Mouse (Mus musculus) lung, embryonic 16.5 days (tissue): ENCODE measurements around the gene Mrto4. TPM values are rescaled to one million over a fixed set of nuclear protein-coding genes. Genes with fewer than 3 reads are reported as not detected.

Experiments used
- ATAC-seq: fragments of 200-750 bp; cut with Nextera tagmentation; 2 replicates; pipeline ENCODE4 v1.8.0; 2017; ENCODE audit warnings: low read depth, mild to moderate bottlenecking, moderate library complexity
- H3K27ac ChIP-seq: fragments of 300-500 bp; sonication (generic); 2 replicates; pipeline ENCODE4 v1.5.1; 2014; ENCODE audit warnings: mild to moderate bottlenecking, control low read depth, low read length
- H3K27me3 ChIP-seq: fragments of 300-500 bp; sonication (generic); 2 replicates; pipeline ENCODE4 v1.6.1; 2014; ENCODE audit warnings: low read depth, low read length, mixed read lengths; ENCODE audit not compliant: control insufficient read depth, insufficient read depth
- H3K36me3 ChIP-seq: fragments of 300-500 bp; sonication (generic); 2 replicates; pipeline ENCODE4 v1.6.1; 2014; ENCODE audit warnings: low read length; ENCODE audit not compliant: control insufficient read depth, insufficient read depth
- H3K4me1 ChIP-seq: fragments of 300-500 bp; sonication (generic); replicated peaks from 2 replicates; pipeline ENCODE4 v1.6.1; 2014; ENCODE audit warnings: low read length, mixed read lengths; ENCODE audit not compliant: control insufficient read depth, insufficient read depth
- H3K4me2 ChIP-seq: fragments of 300-500 bp; sonication (generic); 2 replicates; pipeline ENCODE4 v1.6.1; 2014; ENCODE audit warnings: low read depth, low read length, control low read depth
- H3K4me3 ChIP-seq: fragments of 300-500 bp; sonication (generic); 2 replicates; pipeline ENCODE4 v1.5.1; 2014; ENCODE audit warnings: mild to moderate bottlenecking, low read length, control low read depth
- H3K9ac ChIP-seq: fragments of 300-500 bp; sonication (generic); 2 replicates; pipeline ENCODE4 v1.6.1; 2014; ENCODE audit warnings: low read length, control low read depth
- H3K9me3 ChIP-seq: fragments of 300-500 bp; sonication (generic); 2 replicates; pipeline ENCODE4 v1.6.1; 2016; ENCODE audit warnings: low read length; ENCODE audit not compliant: control insufficient read depth
- WGBS: fragments of 180-500 bp; shearing (Covaris S2); extraction: QIAGEN DNeasy Blood & Tissue Kit; methylation state at CpG from one replicate; pipeline ENCODE4 v1.1.7; 2014; 5-methylcytosine and 5-hydroxymethylcytosine counted together
- polyA plus RNA-seq: library from polyadenylated mRNA; unstranded; fragments of >200 nt; fragmentation: Nextera tagmentation; extraction: Ambion mirVana; gene quantifications from 2 replicates; pipeline ENCODE4 v1.2.1, GENCODE M21; 2015

Gene Mrto4
- polyA plus RNA-seq, 1 experiment from 2014 or later = 89.6 TPM

DNA sequence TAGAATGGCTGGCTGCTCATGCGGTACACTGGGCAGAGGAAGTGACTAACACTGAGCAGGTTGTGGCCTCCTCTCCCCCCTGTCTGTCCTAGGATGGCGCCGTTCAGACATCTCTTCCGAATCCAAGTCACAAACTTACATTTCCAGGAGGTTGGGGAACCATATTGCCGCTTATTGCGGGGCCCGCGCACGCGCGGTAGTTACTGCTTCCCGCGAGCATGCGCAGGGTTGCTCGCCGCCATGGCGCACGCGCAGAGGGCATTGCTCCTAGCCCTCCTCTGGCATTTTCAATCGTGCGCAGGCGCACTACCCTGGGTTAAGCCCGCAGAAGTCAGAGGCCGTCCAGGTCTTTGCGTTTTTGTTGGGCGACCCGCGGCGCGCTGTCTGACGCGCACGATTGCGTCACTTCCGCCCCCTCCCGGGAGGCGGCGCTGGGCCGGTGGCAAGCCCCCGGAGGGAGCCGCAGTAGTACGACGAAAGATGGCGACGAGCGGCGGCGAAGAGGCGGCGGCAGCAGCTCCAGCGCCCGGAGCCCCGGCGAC lies 27.9 kb upstream of the Mrto4 start:
- Histone ChIP-seq H3K27ac (peak overlapping the region; percentile 91), H3K4me3 (peak overlapping the region; percentile 76), H3K27me3 (no peaks in the 10 kb centered on the region), H3K36me3 (peaks cover 9% of the 10 kb centered on the region), H3K9me3 (no peaks in the 10 kb centered on the region), H3K4me1 (peaks cover 17% of the 10 kb centered on the region), H3K4me2 (peak overlapping the region; percentile 87), H3K9ac (peak overlapping the region; percentile 94)
- under 1% methylated on average over 54 of the region's 54 CpGs for WGBS
- ATAC-seq = peak; percentile 98

DNA sequence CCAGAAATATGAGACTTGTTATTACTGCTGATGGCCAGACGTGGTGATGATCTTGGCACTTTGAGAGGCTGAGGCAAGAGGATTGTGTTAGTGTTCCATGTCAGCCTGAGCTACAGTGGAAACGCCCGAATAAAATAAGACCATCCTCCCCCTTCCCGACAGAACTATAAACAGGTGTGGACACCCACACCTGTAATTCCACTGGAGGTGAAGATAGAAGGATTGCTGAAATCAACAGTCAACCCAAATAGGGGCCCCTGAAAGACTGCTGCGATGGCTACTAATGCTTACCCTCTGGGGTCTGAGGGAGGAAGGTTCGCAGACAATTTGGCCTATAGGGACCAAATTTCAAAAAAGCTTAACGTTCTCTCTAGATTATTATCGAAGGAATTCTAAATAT lies 27.3 kb upstream of the Mrto4 start:
- Histone ChIP-seq H3K4me2 (peak overlapping the region; percentile 87), H3K27ac (peak overlapping the region; percentile 91), H3K9me3 (no peaks in the 10 kb centered on the region), H3K4me1 (peaks cover 17% of the 10 kb centered on the region), H3K9ac (peak overlapping the region; percentile 94), H3K27me3 (no peaks in the 10 kb centered on the region), H3K4me3 (peak overlapping the region; percentile 76), H3K36me3 (peaks cover 10% of the 10 kb centered on the region)
- ATAC-seq = no peak
- 9% methylated on average over 8 of the region's 8 CpGs for WGBS

- H3K4me3 ChIP-seq = no peak overlapping the region
- no peaks in the 10 kb centered on the region for H3K27me3 ChIP-seq
- no peak overlapping the region for H3K4me2 ChIP-seq
- WGBS = 81% methylated on average over 10 of the region's 10 CpGs
- no peak overlapping the region for H3K9ac ChIP-seq
- H3K27ac ChIP-seq = no peak overlapping the region
- H3K4me1 ChIP-seq = no peaks in the 10 kb centered on the region
- ATAC-seq = no peak
- peaks cover 43% of the 10 kb centered on the region for H3K36me3 ChIP-seq
- no peaks in the 10 kb centered on the region for H3K9me3 ChIP-seq
Observed at GRCm38 (mm10) chr4:139373531-139373930, 21.2 kb upstream of the Mrto4 start.

DNA sequence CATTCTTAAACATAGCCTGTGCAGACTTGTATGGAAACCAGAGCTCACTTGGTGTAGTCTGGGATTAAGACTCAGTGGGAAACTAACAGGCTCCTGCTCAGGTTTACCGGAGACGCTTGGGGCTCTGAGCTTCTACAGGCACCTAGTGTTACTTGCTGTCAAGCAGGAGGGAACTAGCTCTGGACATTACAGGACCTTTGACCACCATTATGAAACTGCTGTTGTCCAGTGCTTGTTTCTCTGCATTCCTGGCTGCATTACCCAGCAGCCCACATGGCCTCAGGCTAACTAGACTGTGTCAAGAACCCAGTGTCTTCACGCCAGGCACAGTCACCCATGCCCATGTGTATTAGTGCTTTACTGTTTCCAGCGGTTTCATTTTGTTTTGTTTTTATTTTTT lies 20.8 kb upstream of the Mrto4 start:
- no peaks in the 10 kb centered on the region for H3K9me3 ChIP-seq
- no peak overlapping the region for H3K4me3 ChIP-seq
- no peaks in the 10 kb centered on the region for H3K27me3 ChIP-seq
- H3K36me3 ChIP-seq = peaks cover 46% of the 10 kb centered on the region
- no peak overlapping the region for H3K4me2 ChIP-seq
- 93% methylated on average over 4 of the region's 4 CpGs for WGBS
- H3K4me1 ChIP-seq = no peaks in the 10 kb centered on the region
- ATAC-seq = no peak
- no peak overlapping the region for H3K27ac ChIP-seq
- no peak overlapping the region for H3K9ac ChIP-seq

DNA sequence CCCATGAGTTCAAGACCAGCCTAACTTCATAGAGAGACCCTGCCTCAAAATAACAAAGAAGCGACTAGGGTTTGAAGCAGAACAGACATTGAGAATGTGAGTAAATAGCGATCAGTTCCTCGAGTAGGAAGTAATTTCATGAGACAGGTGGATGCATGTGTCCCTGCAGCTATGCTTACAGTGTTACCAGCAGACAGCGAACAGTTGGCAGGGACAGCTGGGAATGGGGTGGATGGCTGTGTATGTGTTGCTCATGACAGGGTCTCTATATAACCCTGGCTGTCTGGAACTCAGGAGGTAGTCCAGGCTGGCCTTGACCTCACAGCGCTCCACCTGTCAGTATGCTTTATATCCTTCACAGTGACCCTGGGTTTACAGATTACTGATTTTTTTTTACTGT lies 15.7 kb upstream of the Mrto4 start:
- Histone ChIP-seq H3K4me2 (no peak overlapping the region), H3K9ac (no peak overlapping the region), H3K27me3 (no peaks in the 10 kb centered on the region), H3K27ac (no peak overlapping the region), H3K4me3 (no peak overlapping the region), H3K9me3 (no peaks in the 10 kb centered on the region), H3K4me1 (no peaks in the 10 kb centered on the region), H3K36me3 (peaks cover 68% of the 10 kb centered on the region)
- WGBS = 90% methylated on average over 5 of the region's 5 CpGs
- no peak for ATAC-seq

DNA sequence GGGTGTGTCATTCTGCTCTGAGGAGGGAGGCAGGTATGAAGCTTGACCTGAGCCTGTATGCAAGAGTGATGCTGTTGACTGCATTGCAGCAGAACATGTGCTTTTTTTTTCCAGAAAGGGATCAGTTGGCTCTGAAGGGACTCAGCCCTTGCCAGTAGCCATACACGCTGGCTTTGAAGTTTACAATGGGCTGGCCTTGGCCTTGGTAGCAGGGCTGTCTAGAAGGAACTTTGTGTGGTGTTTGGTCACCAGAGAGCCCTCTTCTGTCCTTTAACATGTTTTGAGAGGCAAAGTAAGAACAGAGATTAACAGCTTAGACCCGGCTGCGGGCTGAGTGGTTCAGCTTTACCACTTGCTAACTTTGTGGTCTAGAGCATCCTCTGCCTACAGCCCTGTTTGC lies 15.0 kb upstream of the Mrto4 start:
- Histone ChIP-seq H3K27me3 (no peaks in the 10 kb centered on the region), H3K27ac (no peak overlapping the region), H3K36me3 (peaks cover 74% of the 10 kb centered on the region), H3K4me1 (no peaks in the 10 kb centered on the region), H3K9ac (no peak overlapping the region), H3K4me2 (no peak overlapping the region), H3K9me3 (no peaks in the 10 kb centered on the region), H3K4me3 (no peak overlapping the region)
- no peak for ATAC-seq
- WGBS = 97% methylated on average over 3 of the region's 3 CpGs

DNA sequence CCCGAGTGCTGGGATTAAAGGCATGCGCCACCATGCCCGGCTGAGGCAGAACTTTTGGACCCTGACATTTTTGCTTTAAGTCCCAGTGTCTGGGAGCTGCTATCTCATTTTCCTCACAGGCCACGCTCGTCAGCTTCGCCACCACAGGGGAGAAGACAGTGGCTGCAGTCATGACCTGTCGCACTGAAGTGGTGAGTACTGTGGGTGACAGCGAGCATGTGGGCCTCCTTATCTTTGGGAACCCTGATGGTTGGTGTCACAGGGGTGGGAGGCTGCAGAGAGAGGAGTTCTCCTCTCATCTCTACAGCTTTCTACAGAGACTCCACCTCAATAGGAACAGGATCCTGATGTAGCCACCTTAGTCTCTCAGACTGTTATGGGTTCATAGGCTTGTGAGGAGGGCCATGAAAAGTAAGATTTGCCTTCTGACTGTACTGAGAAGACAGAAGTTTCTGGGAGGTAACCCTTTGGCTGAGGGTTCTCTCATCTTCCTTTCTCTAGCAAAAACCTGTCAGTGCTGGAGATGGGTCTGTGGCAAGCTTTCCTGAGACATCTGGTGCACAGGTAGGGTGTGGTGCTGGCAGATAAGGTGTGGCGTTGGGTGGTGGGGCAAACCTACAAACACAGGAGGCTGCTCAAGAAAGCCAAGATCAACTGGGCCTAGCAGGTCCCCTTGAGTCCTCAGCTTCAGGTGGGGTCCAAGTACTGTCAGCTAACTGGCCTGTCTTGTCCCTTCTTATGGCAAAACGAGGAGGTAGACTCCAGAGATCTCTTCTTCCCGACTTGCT lies 8.6 kb upstream of the Mrto4 start:
- H3K4me1 ChIP-seq = no peaks in the 10 kb centered on the region
- no peaks in the 10 kb centered on the region for H3K9me3 ChIP-seq
- no peak overlapping the region for H3K4me2 ChIP-seq
- no peak overlapping the region for H3K9ac ChIP-seq
- WGBS = 88% methylated on average over 11 of the region's 11 CpGs
- no peak overlapping the region for H3K4me3 ChIP-seq
- no peak for ATAC-seq
- H3K27ac ChIP-seq = no peak overlapping the region
- H3K36me3 ChIP-seq = peaks cover 63% of the 10 kb centered on the region
- no peaks in the 10 kb centered on the region for H3K27me3 ChIP-seq

DNA sequence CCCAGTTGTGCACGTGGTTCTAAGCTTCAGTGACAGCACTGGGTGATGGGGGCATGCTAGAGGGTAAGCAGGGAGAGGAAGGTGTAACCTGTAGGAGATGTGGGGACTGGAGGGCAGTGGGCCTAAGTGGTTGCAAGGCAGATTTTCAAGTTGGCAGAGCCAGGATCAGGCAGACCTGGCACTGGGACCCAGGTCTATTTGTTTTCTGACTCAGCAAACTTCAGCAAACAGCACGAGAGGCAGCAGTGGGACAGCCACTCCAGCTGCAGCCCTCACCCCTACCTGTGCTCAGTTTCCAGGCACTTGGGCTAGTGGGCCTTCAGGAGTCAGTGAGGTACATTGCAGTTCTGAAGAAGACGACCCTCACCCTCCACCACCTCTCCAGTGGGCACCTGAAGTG lies 4.8 kb upstream of the Mrto4 start:
- WGBS = 79% methylated on average over 3 of the region's 3 CpGs
- Histone ChIP-seq H3K4me2 (no peak overlapping the region), H3K9me3 (no peaks in the 10 kb centered on the region), H3K27me3 (no peaks in the 10 kb centered on the region), H3K4me3 (no peak overlapping the region), H3K27ac (no peak overlapping the region), H3K36me3 (peaks cover 39% of the 10 kb centered on the region), H3K9ac (no peak overlapping the region), H3K4me1 (peaks cover 6% of the 10 kb centered on the region)
- ATAC-seq = no peak

DNA sequence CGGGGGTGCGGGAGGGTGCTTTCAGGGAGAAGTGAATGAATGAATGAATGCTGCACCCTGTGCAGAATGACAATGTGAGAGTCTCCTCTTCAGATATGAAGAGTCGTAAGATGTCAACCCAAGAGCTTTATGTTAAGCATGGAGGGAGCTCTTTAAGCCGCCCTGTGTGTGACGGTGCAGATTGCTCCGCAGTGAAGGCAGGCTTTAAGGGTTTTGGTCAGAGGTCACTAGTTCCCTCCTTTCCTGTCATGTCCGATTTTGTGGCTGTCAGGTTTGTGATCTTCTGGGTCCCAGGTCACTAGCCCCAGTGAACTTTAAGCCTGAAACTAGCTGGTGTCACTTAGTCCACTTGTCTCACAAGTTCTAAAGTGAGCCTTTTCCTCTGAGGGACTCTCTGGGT lies 456 bp upstream of the Mrto4 start:
- H3K4me3 ChIP-seq = peak overlapping the region; percentile 69
- ATAC-seq = peak; percentile 13
- H3K4me1 ChIP-seq = peaks cover 17% of the 10 kb centered on the region
- H3K9ac ChIP-seq = peak overlapping the region; percentile 98
- 0% methylated on average over 7 of the region's 7 CpGs for WGBS
- no peaks in the 10 kb centered on the region for H3K27me3 ChIP-seq
- H3K36me3 ChIP-seq = peaks cover 30% of the 10 kb centered on the region
- H3K27ac ChIP-seq = peak overlapping the region; percentile 99
- peak overlapping the region; percentile 97 for H3K4me2 ChIP-seq
- H3K9me3 ChIP-seq = no peaks in the 10 kb centered on the region
